Mouse (Mus musculus) neural tube, embryonic 15.5 days (tissue): ENCODE results near the gene Sap18. TPM values are rescaled to one million over a fixed set of nuclear protein-coding genes. Genes with fewer than 3 reads are reported as not detected.

Experiments used
- ATAC-seq: fragments of 200-750 bp; cut with Nextera tagmentation; 2 replicates; pipeline ENCODE4 v1.8.0; 2017; ENCODE audit warnings: mild to moderate bottlenecking, moderate TSS enrichment, moderate library complexity; ENCODE audit not compliant: low FRiP score
- H3K27ac ChIP-seq: fragments of 300-500 bp; sonication (generic); replicated peaks from 2 replicates; pipeline ENCODE4 v1.5.1; 2015; ENCODE audit warnings: mild to moderate bottlenecking, inconsistent platforms
- H3K27me3 ChIP-seq: fragments of 300-500 bp; sonication (generic); replicated peaks from 2 replicates; pipeline ENCODE4 v1.6.1; 2015; ENCODE audit warnings: inconsistent platforms
- H3K36me3 ChIP-seq: fragments of 300-500 bp; sonication (generic); 2 replicates; pipeline ENCODE4 v1.6.1; 2015; ENCODE audit warnings: inconsistent platforms
- H3K4me1 ChIP-seq: fragments of 300-500 bp; sonication (generic); 2 replicates; pipeline ENCODE4 v1.6.1; 2015; ENCODE audit warnings: inconsistent platforms
- H3K4me2 ChIP-seq: fragments of 300-500 bp; sonication (generic); 2 replicates; pipeline ENCODE4 v1.6.1; 2015; ENCODE audit warnings: inconsistent platforms, mild to moderate bottlenecking, moderate library complexity
- H3K4me3 ChIP-seq: fragments of 300-500 bp; sonication (generic); replicated peaks from 2 replicates; pipeline ENCODE4 v1.5.1; 2015; ENCODE audit warnings: mild to moderate bottlenecking, inconsistent platforms
- H3K9ac ChIP-seq: fragments of 300-500 bp; sonication (generic); replicated peaks from 2 replicates; pipeline ENCODE4 v1.6.1; 2015; ENCODE audit warnings: mild to moderate bottlenecking, inconsistent platforms
- H3K9me3 ChIP-seq: fragments of 300-500 bp; sonication (generic); replicated peaks from 2 replicates; pipeline ENCODE4 v1.6.1; 2016; ENCODE audit warnings: inconsistent platforms
- WGBS: fragments of 180-500 bp; shearing (Covaris S2); methylation state at CpG from one replicate; pipeline ENCODE4 v1.1.7; 2015; ENCODE audit warnings: mixed read lengths; 5-methylcytosine and 5-hydroxymethylcytosine counted together
- polyA plus RNA-seq: library from polyadenylated mRNA; unstranded; fragments of >200 nt; fragmentation: Nextera tagmentation; extraction: Ambion mirVana; gene quantifications from 2 replicates; pipeline ENCODE4 v1.2.1, GENCODE M21; 2015

Gene Sap18
- polyA plus RNA-seq, 1 experiment from 2014 or later, result 26.5 TPM

DNA sequence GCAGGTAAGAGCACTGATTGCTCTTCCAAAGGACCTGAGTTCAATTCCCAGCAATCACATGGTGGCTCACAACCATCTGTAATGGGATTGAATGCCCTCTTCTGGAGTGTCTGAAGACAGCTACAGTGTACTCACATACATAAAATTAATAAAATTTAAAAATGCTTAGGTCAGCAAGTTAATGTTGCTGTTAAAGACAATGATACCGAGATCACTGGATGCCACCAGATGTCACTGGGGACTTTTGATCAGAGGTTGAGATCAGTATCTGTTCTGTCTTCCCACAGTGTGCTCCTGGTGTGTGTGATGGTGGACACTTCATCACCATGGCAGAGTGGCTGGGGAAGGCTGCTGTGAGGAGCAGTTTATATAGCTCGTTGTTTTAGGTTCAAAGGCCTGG lies 8.7 kb upstream of the Sap18 start:
- no peaks in the 10 kb centered on the region for H3K4me1 ChIP-seq
- H3K4me3 ChIP-seq, result no peak overlapping the region
- 77% methylated on average over 2 of the region's 2 CpGs for WGBS
- H3K4me2 ChIP-seq, result no peak overlapping the region
- H3K27ac ChIP-seq, result no peak overlapping the region
- no peak for ATAC-seq
- H3K36me3 ChIP-seq, result no peaks in the 10 kb centered on the region
- no peak overlapping the region for H3K9ac ChIP-seq
- H3K27me3 ChIP-seq, result no peaks in the 10 kb centered on the region
- H3K9me3 ChIP-seq, result no peaks in the 10 kb centered on the region

DNA sequence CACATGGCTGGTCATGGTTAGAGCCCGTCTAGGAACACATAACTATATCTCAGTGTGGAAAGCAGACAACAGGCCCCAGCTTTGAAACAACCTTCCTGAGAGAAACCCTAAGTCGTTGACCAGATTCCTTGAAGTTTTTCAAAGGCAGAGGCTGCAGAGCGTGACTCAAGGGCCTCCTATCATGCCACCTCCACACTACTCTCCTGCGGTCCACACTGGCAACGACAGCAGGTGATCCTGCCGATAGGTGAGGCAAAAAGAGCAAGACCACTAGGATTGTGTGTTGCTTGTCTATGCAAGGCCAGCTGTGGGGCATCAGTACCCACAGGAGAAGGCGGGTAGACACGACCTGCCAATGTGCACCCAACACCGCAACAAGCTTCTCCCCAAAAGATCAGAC lies 8.2 kb upstream of the Sap18 start:
- H3K27ac ChIP-seq, result no peak overlapping the region
- ATAC-seq, result no peak
- H3K36me3 ChIP-seq, result no peaks in the 10 kb centered on the region
- H3K4me2 ChIP-seq, result no peak overlapping the region
- no peaks in the 10 kb centered on the region for H3K4me1 ChIP-seq
- no peak overlapping the region for H3K4me3 ChIP-seq
- H3K27me3 ChIP-seq, result no peaks in the 10 kb centered on the region
- H3K9ac ChIP-seq, result no peak overlapping the region
- 90% methylated on average over 9 of the region's 9 CpGs for WGBS
- H3K9me3 ChIP-seq, result no peaks in the 10 kb centered on the region

DNA sequence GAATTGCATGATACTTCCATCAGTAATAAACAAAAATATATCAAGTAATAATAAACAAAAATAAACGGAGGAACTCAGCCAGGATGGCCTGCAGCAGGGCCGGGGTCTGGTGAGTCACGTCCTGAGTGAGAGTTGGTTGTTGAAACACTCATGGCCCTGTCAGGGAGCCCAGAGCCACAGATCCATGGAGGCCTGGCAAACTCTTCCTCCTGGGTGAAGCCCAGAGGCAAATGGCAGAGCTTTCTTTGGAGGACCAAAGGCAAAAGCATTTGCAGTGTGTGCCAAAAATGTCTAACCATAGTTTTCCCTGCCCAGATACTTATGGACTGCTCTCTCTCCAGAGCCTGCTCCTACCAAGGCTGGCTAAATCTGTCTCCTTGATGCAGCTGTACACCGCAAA lies 6.8 kb upstream of the Sap18 start:
- Histone ChIP-seq H3K27me3 (no peaks in the 10 kb centered on the region), H3K27ac (no peak overlapping the region), H3K4me3 (no peak overlapping the region), H3K4me1 (no peaks in the 10 kb centered on the region), H3K9ac (no peak overlapping the region), H3K4me2 (no peak overlapping the region), H3K36me3 (no peaks in the 10 kb centered on the region), H3K9me3 (no peaks in the 10 kb centered on the region)
- no peak for ATAC-seq
- WGBS, result 87% methylated on average over 4 of the region's 4 CpGs

DNA sequence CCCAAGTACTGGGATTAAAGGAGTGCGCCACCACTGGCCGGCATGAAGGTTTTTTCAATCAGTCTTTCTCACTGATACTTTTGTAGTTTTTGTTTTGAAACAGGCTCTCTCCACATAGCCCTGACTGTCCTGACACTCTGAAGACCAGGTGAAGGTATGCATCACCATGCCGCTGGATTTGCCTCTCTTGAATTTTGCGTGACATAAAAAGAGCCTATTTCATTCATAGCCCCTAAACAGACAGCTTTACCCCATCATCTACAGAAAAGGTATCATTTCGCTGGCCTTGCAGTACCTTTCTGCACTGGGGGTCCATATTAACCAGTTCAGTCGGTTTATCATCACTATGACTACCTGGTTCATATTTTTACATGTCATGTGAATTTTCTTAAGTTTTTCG lies 429 bp upstream of the Sap18 start:
- no peaks in the 10 kb centered on the region for H3K9me3 ChIP-seq
- H3K27ac ChIP-seq, result peak overlapping the region; percentile 80
- H3K4me1 ChIP-seq, result peaks cover 20% of the 10 kb centered on the region
- no peaks in the 10 kb centered on the region for H3K27me3 ChIP-seq
- peak; percentile 72 for ATAC-seq
- WGBS, result 12% methylated on average over 7 of the region's 7 CpGs
- peak overlapping the region; percentile 68 for H3K4me2 ChIP-seq
- peak overlapping the region; percentile 84 for H3K4me3 ChIP-seq
- H3K9ac ChIP-seq, result peak overlapping the region; percentile 49
- H3K36me3 ChIP-seq, result peaks cover 7% of the 10 kb centered on the region

DNA sequence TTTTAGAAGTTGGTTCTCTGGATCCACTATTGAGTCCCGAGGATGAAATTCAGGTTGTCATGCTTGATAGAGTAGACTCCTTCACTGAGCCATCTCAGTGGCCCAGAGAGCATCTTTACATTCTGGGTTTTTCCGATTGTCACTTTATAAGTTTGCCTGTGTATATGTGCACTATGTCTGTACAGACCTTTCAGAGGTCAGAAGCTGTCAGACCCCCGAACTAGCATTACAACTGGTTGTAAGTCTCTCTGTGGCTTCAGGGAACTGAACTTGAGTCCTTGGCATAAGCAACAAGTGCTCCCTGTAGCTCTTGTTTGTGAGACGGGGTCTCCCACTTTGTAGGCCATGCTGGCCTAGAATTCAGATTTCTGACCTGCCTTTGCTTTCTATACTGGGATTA lies 5.8 kb downstream of the Sap18 start:
- no peak overlapping the region for H3K4me2 ChIP-seq
- no peak overlapping the region for H3K27ac ChIP-seq
- no peak overlapping the region for H3K9ac ChIP-seq
- no peak overlapping the region for H3K4me3 ChIP-seq
- no peaks in the 10 kb centered on the region for H3K9me3 ChIP-seq
- H3K27me3 ChIP-seq, result no peaks in the 10 kb centered on the region
- no peak for ATAC-seq
- peaks cover 20% of the 10 kb centered on the region for H3K4me1 ChIP-seq
- 89% methylated on average over 4 of the region's 4 CpGs for WGBS
- peaks cover 38% of the 10 kb centered on the region for H3K36me3 ChIP-seq

DNA sequence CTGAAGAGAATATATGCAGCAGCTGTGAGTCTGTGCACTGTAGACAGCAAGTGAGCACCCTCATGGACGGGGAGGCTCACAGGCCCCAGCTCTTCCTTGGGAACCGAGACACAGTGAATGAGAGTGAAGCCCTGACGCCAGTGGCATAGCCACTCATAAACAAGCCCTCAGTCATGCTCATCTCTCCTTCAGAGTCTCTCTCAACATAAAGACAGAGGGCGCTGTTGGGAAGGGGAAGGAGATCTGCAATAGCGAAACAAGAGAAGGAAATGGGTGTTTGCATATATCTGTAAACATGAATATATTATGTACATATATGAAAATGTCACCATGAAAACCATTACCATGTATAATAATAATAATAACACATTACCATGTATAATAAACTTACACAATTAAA lies 10.6 kb downstream of the Sap18 start:
- H3K27ac ChIP-seq, result no peak overlapping the region
- WGBS, result 65% methylated on average over 5 of the region's 5 CpGs

DNA sequence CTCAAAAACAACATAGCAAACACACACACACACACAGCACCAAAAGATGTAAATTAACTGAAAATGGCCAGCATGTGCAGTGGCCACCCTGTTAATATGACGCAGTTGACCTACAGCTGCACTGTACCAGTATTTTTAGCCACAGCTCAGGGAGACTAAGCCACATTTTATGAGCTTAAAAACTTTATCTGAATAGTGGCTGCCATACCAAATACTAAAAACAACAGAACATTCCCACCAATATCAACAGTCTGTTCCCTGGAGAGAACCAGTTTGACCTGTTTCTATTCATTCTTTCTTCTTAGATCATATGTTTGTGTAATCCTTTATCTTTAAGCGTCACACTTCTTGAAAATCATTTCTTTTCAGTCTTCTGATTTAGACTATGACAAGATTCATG lies 12.9 kb downstream of the Sap18 start:
- no peak for ATAC-seq
- Histone ChIP-seq H3K27me3 (no peaks in the 10 kb centered on the region), H3K4me2 (no peak overlapping the region), H3K4me3 (no peak overlapping the region), H3K9ac (no peak overlapping the region), H3K36me3 (peaks cover 12% of the 10 kb centered on the region; the same call in 1 of the 2 replicates), H3K4me1 (no peaks in the 10 kb centered on the region), H3K27ac (no peak overlapping the region), H3K9me3 (no peaks in the 10 kb centered on the region)
- 98% methylated on average over 2 of the region's 2 CpGs for WGBS

More for the DNA sequence above, 10.6 kb downstream of the Sap18 start:
- Histone ChIP-seq H3K9me3 (no peaks in the 10 kb centered on the region), H3K36me3 (peaks cover 27% of the 10 kb centered on the region), H3K4me3 (no peak overlapping the region), H3K4me2 (no peak overlapping the region), H3K27me3 (no peaks in the 10 kb centered on the region), H3K9ac (no peak overlapping the region), H3K4me1 (no peaks in the 10 kb centered on the region)
- no peak for ATAC-seq

DNA sequence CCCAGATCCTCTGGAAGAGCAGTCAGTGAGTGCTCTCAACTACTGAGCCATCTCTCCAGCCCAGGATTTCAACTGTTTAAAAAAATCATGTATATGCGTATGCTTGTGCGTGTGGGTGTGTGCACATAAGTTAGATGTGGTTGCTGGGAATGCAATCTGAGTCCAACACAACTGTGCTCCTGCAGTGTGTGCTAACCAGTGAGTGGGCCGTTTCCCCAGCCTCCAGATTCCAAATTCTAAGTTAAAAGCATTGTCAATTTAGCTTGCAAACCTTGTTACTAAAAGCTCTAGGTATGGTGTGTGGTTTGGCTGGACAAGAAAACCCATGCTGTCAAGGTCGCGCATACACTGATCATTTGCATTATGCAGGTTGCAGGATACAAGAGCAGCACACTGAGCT lies 13.9 kb downstream of the Sap18 start:
- H3K4me1 ChIP-seq, result no peaks in the 10 kb centered on the region
- no peak for ATAC-seq
- no peak overlapping the region for H3K4me2 ChIP-seq
- H3K27ac ChIP-seq, result no peak overlapping the region
- H3K9me3 ChIP-seq, result no peaks in the 10 kb centered on the region
- H3K4me3 ChIP-seq, result no peak overlapping the region
- over 99% methylated on average over 5 of the region's 5 CpGs for WGBS
- no peaks in the 10 kb centered on the region for H3K27me3 ChIP-seq
- H3K36me3 ChIP-seq, result peaks cover 7% of the 10 kb centered on the region; the same call in 1 of the 2 replicates
- H3K9ac ChIP-seq, result no peak overlapping the region

DNA sequence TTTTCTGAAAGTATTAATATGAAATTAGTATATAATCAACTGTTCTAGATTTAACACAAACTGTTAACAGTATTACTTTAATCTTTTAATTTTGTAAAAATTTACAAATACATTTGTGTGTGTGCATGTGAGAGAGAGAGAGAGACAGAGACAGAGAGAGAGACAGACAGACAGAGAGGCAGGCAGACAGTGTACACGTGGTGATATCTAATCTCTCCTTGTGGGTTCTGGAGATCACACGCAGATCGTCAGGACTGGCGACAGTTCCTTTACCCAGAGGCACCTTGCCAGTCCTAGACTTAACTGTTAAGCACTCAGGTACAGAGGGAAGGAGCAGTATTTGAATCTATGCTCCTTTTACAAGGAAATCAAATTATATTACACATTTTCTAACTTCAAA lies 22.9 kb downstream of the Sap18 start:
- no peak for ATAC-seq
- WGBS, result 89% methylated on average over 4 of the region's 4 CpGs
- no peaks in the 10 kb centered on the region for H3K27me3 ChIP-seq
- no peaks in the 10 kb centered on the region for H3K9me3 ChIP-seq
- H3K36me3 ChIP-seq, result no peaks in the 10 kb centered on the region
- H3K4me3 ChIP-seq, result no peak overlapping the region
- H3K4me1 ChIP-seq, result peaks cover 5% of the 10 kb centered on the region; the same call in 1 of the 2 replicates
- no peak overlapping the region for H3K27ac ChIP-seq
- H3K4me2 ChIP-seq, result no peak overlapping the region
- no peak overlapping the region for H3K9ac ChIP-seq

DNA sequence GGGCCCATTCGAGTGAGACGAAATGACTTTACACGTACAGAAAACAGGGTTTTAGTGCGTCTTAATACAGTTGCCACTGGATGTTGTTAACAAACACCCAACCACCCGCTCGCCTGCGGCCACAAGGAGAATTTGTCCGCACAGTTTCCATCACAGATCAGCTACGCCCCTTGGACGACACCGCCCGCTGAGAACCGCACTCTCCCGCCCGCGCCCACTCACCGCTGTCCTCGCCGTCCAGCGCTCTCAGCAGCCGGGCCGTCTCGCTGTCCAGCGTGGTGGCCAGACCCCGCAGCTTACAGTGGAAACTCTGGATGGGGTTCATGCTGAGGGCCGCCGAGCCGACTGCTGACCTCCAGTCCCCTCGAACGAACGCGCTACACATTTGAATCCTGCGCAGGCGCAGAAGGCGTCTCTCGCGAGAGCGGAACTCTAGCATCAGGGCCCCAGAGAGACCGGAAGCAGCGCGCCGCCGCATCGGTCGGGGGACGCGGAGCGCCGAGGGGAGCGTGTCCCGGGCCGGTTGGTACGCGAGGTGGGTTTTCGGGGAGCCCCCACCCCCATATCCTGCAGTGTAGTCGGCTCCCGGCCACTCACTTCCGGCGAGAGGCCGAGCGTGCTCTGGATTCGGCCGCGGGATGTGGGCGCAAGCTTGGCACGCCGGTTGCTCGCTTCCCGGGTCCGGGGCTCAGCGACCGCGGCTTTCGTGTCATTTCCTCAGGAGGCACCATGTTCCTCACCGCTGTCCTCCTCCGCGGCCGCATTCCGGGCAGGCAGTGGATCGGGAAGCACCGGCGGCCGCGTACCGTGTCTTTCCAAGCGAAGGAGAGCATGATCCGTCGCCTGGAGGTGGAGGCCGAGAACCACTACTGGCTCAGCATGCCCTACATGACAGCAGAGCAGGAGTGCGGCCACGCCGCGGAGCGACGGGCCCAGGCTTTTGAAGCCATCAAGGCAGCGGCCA lies 28.1 kb downstream of the Sap18 start, which contains the start of the genes Ska3 and Mrpl57:
Ska3 (minus strand) TSS at position 398 of the 964 bp plus-strand sequence.
Mrpl57 (plus strand) TSS at position 447 of the 964 bp plus-strand sequence.
- H3K36me3 ChIP-seq, result no peaks in the 10 kb centered on the region
- peak within 1 kb of the TSS; percentile 93 for H3K9ac ChIP-seq
- H3K27me3 ChIP-seq, result no peaks in the 10 kb centered on the region
- H3K4me2 ChIP-seq, result peak within 1 kb of the TSS; percentile 91
- peaks cover 20% of the 10 kb centered on the region for H3K4me1 ChIP-seq
- H3K27ac ChIP-seq, result peak within 1 kb of the TSS; percentile 93
- under 1% methylated on average over 96 of the region's 96 CpGs for WGBS
- peak; percentile 97 for ATAC-seq
- peak within 1 kb of the TSS; percentile 84 for H3K4me3 ChIP-seq
- H3K9me3 ChIP-seq, result no peaks in the 10 kb centered on the region

DNA sequence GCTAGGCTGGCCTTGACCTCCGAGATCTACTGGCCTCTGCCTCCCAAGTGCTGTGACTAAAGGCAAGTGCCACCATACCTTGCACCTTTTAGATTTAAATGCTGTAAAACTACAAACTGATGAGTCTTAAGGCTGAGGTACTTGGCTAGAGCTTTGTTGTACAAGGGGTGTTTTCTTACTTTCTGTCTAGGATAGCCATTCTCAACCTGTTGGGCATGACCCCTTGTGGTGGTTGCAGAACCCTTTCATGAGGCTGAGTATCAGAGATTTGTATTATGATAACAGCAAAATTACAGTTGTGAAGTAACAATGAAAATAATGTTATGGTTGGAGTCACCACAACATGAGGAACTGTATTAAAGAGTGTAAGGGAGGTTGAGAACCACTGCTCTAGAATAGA lies 29.3 kb downstream of the Sap18 start:
- peak overlapping the region; percentile 93 for H3K9ac ChIP-seq
- peaks cover 20% of the 10 kb centered on the region for H3K4me1 ChIP-seq
- no peak for ATAC-seq
- no peaks in the 10 kb centered on the region for H3K9me3 ChIP-seq
- no peaks in the 10 kb centered on the region for H3K27me3 ChIP-seq
- H3K36me3 ChIP-seq, result peaks cover 3% of the 10 kb centered on the region; the same call in 1 of the 2 replicates
- H3K4me3 ChIP-seq, result peak overlapping the region; percentile 84
- 77% methylated on average over 1 of the region's 1 CpGs for WGBS
- peak overlapping the region; percentile 91 for H3K4me2 ChIP-seq
- 0 out of 2 replicates have a peak overlapping the region, but pooled peaks have one; percentile 93 for H3K27ac ChIP-seq

DNA sequence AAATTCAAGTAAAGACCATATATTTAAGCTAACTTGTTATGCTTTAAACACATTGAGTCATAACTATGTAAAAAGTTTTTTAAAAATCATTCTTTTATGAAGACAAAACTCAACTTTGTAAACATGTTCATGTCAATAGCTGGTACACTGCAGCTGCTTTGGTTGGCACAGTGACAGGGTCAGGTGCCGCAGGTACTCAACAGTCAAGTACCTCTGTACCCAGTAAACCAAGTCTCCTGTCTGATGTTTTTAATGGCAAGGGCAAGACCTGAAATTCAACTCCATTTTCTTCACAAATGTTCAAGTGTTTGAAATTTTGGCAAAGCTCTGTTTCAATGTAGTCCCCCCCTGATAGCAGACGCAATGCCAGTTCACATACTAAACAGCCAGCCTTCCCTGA lies 35.5 kb downstream of the Sap18 start:
- WGBS, result 97% methylated on average over 2 of the region's 2 CpGs
- ATAC-seq, result no peak
- H3K27me3 ChIP-seq, result no peaks in the 10 kb centered on the region
- no peaks in the 10 kb centered on the region for H3K9me3 ChIP-seq
- H3K4me2 ChIP-seq, result no peak overlapping the region
- no peaks in the 10 kb centered on the region for H3K4me1 ChIP-seq
- no peak overlapping the region for H3K9ac ChIP-seq
- no peak overlapping the region for H3K4me3 ChIP-seq
- no peak overlapping the region for H3K27ac ChIP-seq
- H3K36me3 ChIP-seq, result peaks cover 39% of the 10 kb centered on the region
